Mouse (Mus musculus) embryonic stem cell, embryonic (primary cell): Measurements from ENCODE around the gene Scarf1.

Experiments used
- CTCF ChIA-PET, 4 experiments: fragments of 300-600 bp in 2 of 4; fragments of 350-600 bp in 2 of 4; sonication (Branson Sonifier 250); formaldehyde crosslinking; loops; one replicate each; lab custom pipeline; 2022; ENCODE audit warnings: inconsistent platforms in 2 of 4; lab: Charles Lee
- POLR2A ChIA-PET, 4 experiments: fragments of 300-600 bp in 2 of 4; fragments of 350-600 bp in 2 of 4; sonication (Branson Sonifier 250); formaldehyde crosslinking; loops; one replicate each; lab custom pipeline; 2022; ENCODE audit warnings: antibody characterized with exemption in 4 of 4, inconsistent platforms in 1 of 4; lab: Charles Lee

Gene Scarf1

GRCm38 (mm10) chr11:75494296-75495049, 18.9 kb upstream of the Scarf1 start:
- ChIA-PET POLR2A (interaction anchor here in 3 of 4 experiments (0.9 to 4.9 kb wide), 8 partner anchors 7 to 49 kb away, joined by 3 to 32 read pairs (median 14); partner anchors contain the start of genes Prpf8 (in 3 of the 3), Rilp (in 2 of the 3) and Tlcd2 (in 1 of the 3)), CTCF (interaction anchor here in 1 of 4 experiments (2.0 kb wide), 1 partner anchor 16 kb away, joined by 9 read pairs; the partner anchor contains the start of gene Rilp)

GRCm38 (mm10) chr11:75498126-75498525, 15.2 kb upstream of the Scarf1 start:
- CTCF ChIA-PET: interaction anchor here in 2 of 4 experiments (0.7 to 3.3 kb wide), 3 partner anchors 12 to 60 kb away, joined by 3 to 16 read pairs (median 11); partner anchors contain the start of gene Rilp (in 2 of the 2)
- POLR2A ChIA-PET: interaction anchor here (0.6 to 4.9 kb wide), 13 partner anchors 11 to 1836 kb away, joined by 3 to 38 read pairs (median 6); partner anchors contain the start of genes Rilp (in 4 of the 4), Tlcd2 (in 3 of the 4) and Prpf8 (in 2 of the 4)

- CTCF ChIA-PET: no interaction called here
- POLR2A ChIA-PET: interaction anchor here in 2 of 4 experiments (1.0 to 5.1 kb wide), 5 partner anchors 9 to 47 kb away, joined by 3 to 90 read pairs (median 31); partner anchors contain the start of gene Tlcd2 (in 2 of the 2)
These were observed 5.2 kb upstream of the Scarf1 start for GRCm38 (mm10) chr11:75508162-75508561.

DNA sequence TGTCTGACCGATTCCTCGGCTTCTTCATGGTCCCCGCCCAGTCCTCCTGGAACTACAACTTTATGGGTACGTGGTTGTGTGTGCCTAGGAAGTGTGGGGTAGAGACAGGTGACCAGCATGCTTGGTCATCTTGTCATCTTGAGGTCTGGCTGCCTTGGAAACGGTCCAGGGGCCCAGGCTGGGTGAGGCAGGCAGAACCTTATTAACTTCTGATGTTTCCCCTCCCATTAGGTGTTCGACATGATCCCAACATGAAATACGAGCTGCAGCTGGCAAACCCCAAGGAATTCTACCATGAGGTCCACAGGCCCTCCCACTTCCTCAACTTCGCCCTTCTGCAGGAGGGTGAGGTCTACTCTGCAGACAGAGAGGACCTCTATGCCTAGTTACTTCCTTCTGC, 4.4 kb upstream of the Scarf1 start:
- ChIA-PET CTCF (interaction anchor here in 2 of 4 experiments (2.8 to 2.9 kb wide), 2 partner anchors 22 to 107 kb away, joined by 15 to 30 read pairs; partner anchors contain the start of gene Prpf8 (in 1 of the 2)), POLR2A (interaction anchor here in 3 of 4 experiments (0.6 to 7.5 kb wide), 17 partner anchors 10 to 1230 kb away, joined by 3 to 90 read pairs (median 29); partner anchors contain the start of genes Tlcd2 (in 3 of the 3), Prpf8 (in 2 of the 3) and Slc43a2 (in 2 of the 3))

GRCm38 (mm10) chr11:75509741-75510626, 3.4 kb upstream of the Scarf1 start, which contains the start of gene Rilp:
TSS of gene Rilp (plus strand) at chr11:75510094.
- CTCF ChIA-PET: interaction anchor here (0.5 to 2.9 kb wide), 93 partner anchors 9 to 855 kb away, joined by 3 to 37 read pairs (median 5); partner anchors contain the start of genes Prpf8 (in 3 of the 4), Slc43a2 (in 3 of the 4), Tlcd2 (in 3 of the 4) and Hic1 (in 2 of the 4)
- POLR2A ChIA-PET: interaction anchor here (0.5 to 7.5 kb wide), 96 partner anchors 8 to 678 kb away, joined by 3 to 90 read pairs (median 5); partner anchors contain the start of genes Prpf8 (in 4 of the 4), Tlcd2 (in 4 of the 4), Pitpna (in 3 of the 4) and Slc43a2 (in 3 of the 4)

DNA sequence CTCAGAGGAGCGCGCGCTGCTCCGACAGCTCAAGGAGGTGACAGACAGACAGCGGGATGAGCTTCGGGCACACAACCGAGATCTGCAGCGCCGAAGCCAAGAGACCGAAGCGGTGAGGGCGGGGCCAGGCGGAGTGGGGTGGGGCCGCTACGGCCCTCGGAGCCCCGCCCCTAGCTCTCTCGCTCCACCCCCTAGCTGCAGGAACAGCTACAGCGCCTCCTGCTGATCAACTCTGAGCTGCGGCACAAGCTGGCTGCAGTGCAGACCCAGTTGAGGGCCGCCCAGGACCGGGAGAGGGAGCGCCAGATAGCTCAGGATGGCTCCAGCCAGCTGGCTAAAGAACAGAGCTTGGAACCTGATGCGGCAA, 2.7 kb upstream of the Scarf1 start:
- POLR2A ChIA-PET: interaction anchor here (0.5 to 7.5 kb wide), 94 partner anchors 9 to 740 kb away, joined by 3 to 90 read pairs (median 6); partner anchors contain the start of genes Prpf8 (in 4 of the 4), Tlcd2 (in 4 of the 4), Pitpna (in 3 of the 4) and Slc43a2 (in 3 of the 4)
- CTCF ChIA-PET: interaction anchor here (0.5 to 2.9 kb wide), 101 partner anchors 9 to 855 kb away, joined by 3 to 37 read pairs (median 5); partner anchors contain the start of genes Prpf8 (in 3 of the 4), Slc43a2 (in 3 of the 4), Tlcd2 (in 3 of the 4) and Hic1 (in 2 of the 4)

- CTCF ChIA-PET: interaction anchor here (0.5 to 2.9 kb wide), 79 partner anchors 8 to 634 kb away, joined by 3 to 37 read pairs (median 6); partner anchors contain the start of genes Prpf8 (in 3 of the 4), Slc43a2 (in 3 of the 4), Tlcd2 (in 3 of the 4) and Hic1 (in 2 of the 4)
These were observed 2.1 kb upstream of the Scarf1 start for GRCm38 (mm10) chr11:75511213-75511612.

GRCm38 (mm10) chr11:75512301-75513018, 880 bp upstream of the Scarf1 start:
- ChIA-PET CTCF (interaction anchor here in 3 of 4 experiments (0.5 to 2.8 kb wide), 6 partner anchors 14 to 292 kb away, joined by 3 to 25 read pairs (median 4); no protein-coding TSS in a partner anchor), POLR2A (interaction anchor here in 3 of 4 experiments (0.9 to 7.5 kb wide), 12 partner anchors 13 to 742 kb away, joined by 3 to 90 read pairs (median 6); partner anchors contain the start of genes Prpf8 (in 3 of the 3), Slc43a2 (in 2 of the 3), Tlcd2 (in 2 of the 3) and Mettl16 (in 1 of the 3))

More at GRCm38 (mm10) chr11:75511213-75511612, 2.1 kb upstream of the Scarf1 start:
- POLR2A ChIA-PET: interaction anchor here (0.8 to 7.5 kb wide), 61 partner anchors 9 to 741 kb away, joined by 3 to 90 read pairs (median 7); partner anchors contain the start of genes Prpf8 (in 4 of the 4), Tlcd2 (in 4 of the 4), Pitpna (in 3 of the 4) and Slc43a2 (in 3 of the 4)

GRCm38 (mm10) chr11:75515186-75515585, 1.8 kb downstream of the Scarf1 start:
- POLR2A ChIA-PET: interaction anchor here in 2 of 4 experiments (0.8 to 7.5 kb wide), 3 partner anchors 16 to 142 kb away, joined by 3 to 47 read pairs (median 5); partner anchors contain the start of genes Prpf8 (in 1 of the 2) and Slc43a2 (in 1 of the 2)
- CTCF ChIA-PET: interaction anchor here in 2 of 4 experiments (0.6 to 1.6 kb wide), 2 partner anchors 44 to 59 kb away, joined by 3 to 4 read pairs; no protein-coding TSS in a partner anchor

DNA sequence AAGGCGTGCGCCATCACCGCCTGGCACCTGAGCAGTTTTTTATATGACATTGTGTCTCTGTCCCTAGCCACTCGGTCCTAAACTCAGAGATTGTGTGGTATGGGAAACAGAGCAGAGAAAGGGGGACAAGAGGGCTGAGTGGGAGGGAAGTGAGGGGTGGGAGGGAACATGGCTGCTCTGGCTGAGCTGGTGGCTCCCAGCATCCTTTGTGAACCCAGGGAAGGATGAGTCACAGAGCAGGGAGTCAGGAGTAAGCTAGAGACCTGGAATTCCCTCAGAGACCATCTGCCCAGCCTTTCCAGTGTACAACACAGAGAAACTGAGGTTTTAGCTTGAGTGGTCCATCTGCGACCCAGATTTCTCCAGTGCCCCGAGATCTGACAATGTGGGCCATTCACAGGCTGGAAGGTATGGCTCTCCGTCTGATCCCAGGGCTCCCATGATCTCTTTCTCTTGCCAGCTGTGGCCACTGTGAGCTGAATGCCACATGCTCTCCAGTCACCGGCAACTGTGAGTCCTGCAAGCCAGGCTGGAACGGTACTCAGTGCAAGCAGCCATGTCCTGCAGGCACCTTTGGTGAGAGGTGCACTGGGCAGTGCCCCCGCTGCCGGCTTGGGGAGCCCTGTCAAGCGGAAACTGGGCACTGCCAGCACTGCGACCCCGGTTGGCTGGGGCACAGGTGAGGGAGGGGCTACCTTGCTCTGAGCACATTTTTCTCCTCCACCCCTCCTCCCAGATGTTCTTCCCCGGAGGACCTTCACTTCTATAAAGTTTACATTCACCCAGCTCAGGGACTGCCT, 6.7 kb downstream of the Scarf1 start:
- CTCF ChIA-PET: interaction anchor here (0.5 to 2.8 kb wide), 10 partner anchors 9 to 197 kb away, joined by 3 to 20 read pairs (median 10); partner anchors contain the start of genes Slc43a2 (in 3 of the 4) and Rilp (in 2 of the 4)
- POLR2A ChIA-PET: interaction anchor here in 3 of 4 experiments (0.6 to 2.6 kb wide), 16 partner anchors 9 to 347 kb away, joined by 3 to 25 read pairs (median 4); partner anchors contain the start of genes Rilp (in 2 of the 3), Slc43a2 (in 2 of the 3) and Pitpna (in 1 of the 3)

DNA sequence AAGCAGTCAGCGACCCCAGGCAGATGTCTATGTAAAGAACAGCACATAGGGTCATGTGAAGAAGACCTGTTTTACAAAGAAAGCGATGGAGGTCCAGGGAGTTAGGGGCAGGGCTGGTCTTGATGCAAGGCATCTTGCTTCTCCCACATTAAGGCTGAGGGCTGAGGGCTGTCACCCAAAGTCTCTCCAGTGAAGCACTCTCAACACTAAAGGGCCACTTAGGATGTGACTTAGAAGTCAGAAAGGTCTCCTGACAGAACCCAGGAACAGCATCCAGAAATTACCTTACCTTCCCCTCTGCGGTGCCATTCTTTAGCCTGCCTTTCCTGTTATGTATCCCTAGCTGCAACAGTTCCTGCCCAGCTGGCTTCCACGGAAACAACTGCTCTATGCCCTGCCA, 8.3 kb downstream of the Scarf1 start:
- ChIA-PET CTCF (interaction anchor here in 1 of 4 experiments (1.5 kb wide), 1 partner anchor 11 kb away, joined by 7 read pairs; no protein-coding TSS in a partner anchor), POLR2A (interaction anchor here in 1 of 4 experiments (2.6 to 4.5 kb wide), 2 partner anchors 11 to 61 kb away, joined by 8 to 18 read pairs; partner anchors contain the start of genes Rilp and Tlcd2)

GRCm38 (mm10) chr11:75522793-75523192, 9.5 kb downstream of the Scarf1 start:
- CTCF ChIA-PET: interaction anchor here in 3 of 4 experiments (1.5 to 2.0 kb wide), 4 partner anchors 9 to 12 kb away, joined by 4 to 7 read pairs (median 6); partner anchors contain the start of genes Rilp (in 1 of the 3) and Scarf1 (in 1 of the 3)
- POLR2A ChIA-PET: interaction anchor here in 1 of 4 experiments (1.5 to 4.5 kb wide), 3 partner anchors 9 to 62 kb away, joined by 5 to 18 read pairs (median 8); partner anchors contain the start of genes Rilp, Slc43a2 and Tlcd2

- POLR2A ChIA-PET: interaction anchor here in 2 of 4 experiments (0.7 to 4.5 kb wide), 7 partner anchors 13 to 64 kb away, joined by 3 to 18 read pairs (median 4); partner anchors contain the start of genes Rilp (in 2 of the 2) and Tlcd2 (in 1 of the 2)
- CTCF ChIA-PET: interaction anchor here in 3 of 4 experiments (0.9 to 2.1 kb wide), 3 partner anchors 14 to 91 kb away, joined by 3 to 8 read pairs (median 6); partner anchors contain the start of gene Rilp (in 1 of the 3)
These were observed 12.3 kb downstream of the Scarf1 start for GRCm38 (mm10) chr11:75525531-75526125.

DNA sequence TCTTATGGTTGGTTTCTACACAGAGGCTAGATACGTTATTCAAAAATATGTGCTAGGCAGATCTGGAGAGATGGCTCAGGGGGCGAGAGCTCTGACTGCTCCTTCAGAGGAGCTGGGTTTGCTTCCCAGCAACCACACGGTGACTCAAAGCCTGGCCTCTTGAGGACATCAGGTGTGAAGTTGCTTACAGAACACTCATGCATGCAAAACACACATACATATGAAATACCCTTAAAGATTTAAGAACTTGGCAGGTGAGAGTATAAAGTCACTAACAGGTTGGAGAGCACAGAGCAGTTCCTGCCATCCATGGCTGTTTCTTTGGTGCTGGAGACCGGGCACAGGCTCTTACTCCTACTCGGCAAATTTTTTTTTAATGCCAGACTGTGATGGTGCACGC, 13.6 kb downstream of the Scarf1 start:
- POLR2A ChIA-PET: interaction anchor here in 2 of 4 experiments (0.6 to 1.1 kb wide), 4 partner anchors 14 to 844 kb away, joined by 3 to 6 read pairs (median 4); no protein-coding TSS in a partner anchor
- CTCF ChIA-PET: interaction anchor here in 1 of 4 experiments (2.1 kb wide), 1 partner anchor 16 kb away, joined by 8 read pairs; no protein-coding TSS in a partner anchor
